Mouse (Mus musculus) CH12.LX (cell line): ENCODE measurements around the gene Abhd16a. TPM values are rescaled to one million over a fixed set of nuclear protein-coding genes. Genes with fewer than 3 reads are reported as not detected.

Source experiments
- DNase-seq: peaks from one replicate; pipeline ENCODE4 v3.0.0-alpha.2; 2013; ENCODE audit errors: extremely low read depth
- H3K27ac ChIP-seq: 2 replicates; pipeline ENCODE4 v1.5.1; 2012; ENCODE audit warnings: low read depth, mild to moderate bottlenecking, control low read depth, moderate library complexity; ENCODE audit not compliant: insufficient read depth
- H3K27me3 ChIP-seq: replicated peaks from 2 replicates; pipeline ENCODE3; 2012; ENCODE audit warnings: inconsistent platforms
- H3K36me3 ChIP-seq, 2 experiments: replicated peaks in 1 of 2; 2 replicates each; pipeline versions ENCODE3 to v1.6.1; 2012; ENCODE audit warnings: inconsistent platforms in 1 of 2, low read length in 1 of 2, mild to moderate bottlenecking in 1 of 2, mixed read lengths in 1 of 2, moderate library complexity in 1 of 2; ENCODE audit not compliant: control insufficient read depth in 1 of 2, insufficient read depth in 1 of 2
- H3K4me1 ChIP-seq, 2 experiments: 2 replicates each; pipeline ENCODE4 v1.6.1; 2012; ENCODE audit warnings: inconsistent platforms in 1 of 2, moderate library complexity in 1 of 2; ENCODE audit not compliant: insufficient read depth in 2 of 2, control insufficient read depth in 1 of 2
- H3K4me2 ChIP-seq: 2 replicates; pipeline ENCODE4 v1.6.1; 2012; ENCODE audit warnings: low read depth, mild to moderate bottlenecking, control low read depth; ENCODE audit not compliant: poor library complexity, insufficient read depth, severe bottlenecking
- H3K4me3 ChIP-seq, 3 experiments: fragments of 150-350 bp in 1 of 3; sonication (generic) in 1 of 3; replicated peaks in 1 of 3; 2 replicates each; pipeline versions ENCODE3 to v1.5.1; 2011 to 2012; ENCODE audit warnings: low read depth in 2 of 3, low read length in 2 of 3, mild to moderate bottlenecking in 2 of 3, moderate library complexity in 2 of 3, control low read depth in 1 of 3, improper control_type of control experiment in 1 of 3, inconsistent platforms in 1 of 3, mixed read lengths in 1 of 3; ENCODE audit not compliant: poor library complexity in 1 of 3
- H3K79me2 ChIP-seq: replicated peaks from 2 replicates; pipeline ENCODE4 v1.6.1; 2012; ENCODE audit warnings: mild to moderate bottlenecking, moderate library complexity; ENCODE audit not compliant: control insufficient read depth, poor library complexity, insufficient read depth, severe bottlenecking; ENCODE audit errors: extremely low read depth
- H3K9ac ChIP-seq: 2 replicates; pipeline ENCODE4 v1.6.1; 2012; ENCODE audit warnings: low read depth, mild to moderate bottlenecking, control low read depth, moderate library complexity; ENCODE audit not compliant: insufficient read depth
- H3K9me3 ChIP-seq: replicated peaks from 2 replicates; pipeline ENCODE3; 2012; ENCODE audit warnings: low read length, inconsistent platforms, mixed read lengths
- BHLHE40 ChIP-seq: IDR thresholded peaks from 2 replicates; pipeline ENCODE4 v1.6.1; 2011; ENCODE audit warnings: mild to moderate bottlenecking, low read depth, low read length, improper control_type of control experiment
- CTCF ChIP-seq, 2 experiments: IDR thresholded peaks in 1 of 2; conservative IDR thresholded peaks in 1 of 2; 2 replicates each; pipeline ENCODE4 v1.5.1; 2011 to 2012; ENCODE audit warnings: low read depth in 2 of 2, low read length in 2 of 2, improper control_type of control experiment in 1 of 2, inconsistent platforms in 1 of 2, mild to moderate bottlenecking in 1 of 2, moderate library complexity in 1 of 2
- ELF1 ChIP-seq: IDR thresholded peaks from 2 replicates; pipeline ENCODE4 v1.6.1; 2014; ENCODE audit warnings: low read depth, mild to moderate bottlenecking, inconsistent platforms, low read length, improper control_type of control experiment
- GABPA ChIP-seq: IDR thresholded peaks from 2 replicates; pipeline ENCODE4 v1.6.1; 2012; ENCODE audit warnings: low read depth, low read length, improper control_type of control experiment, inconsistent platforms; ENCODE audit not compliant: insufficient replicate concordance
- HCFC1 ChIP-seq: IDR thresholded peaks from 2 replicates; pipeline ENCODE4 v1.6.1; 2012; ENCODE audit warnings: low read depth, mild to moderate bottlenecking, inconsistent platforms, low read length, improper control_type of control experiment
- MYC ChIP-seq: IDR thresholded peaks from 2 replicates; pipeline ENCODE4 v1.6.1; 2011; ENCODE audit warnings: low read depth, mild to moderate bottlenecking, improper control_type of control experiment, low read length
- POLR2AphosphoS2 ChIP-seq: IDR thresholded peaks from 2 replicates; pipeline ENCODE4 v1.6.1; 2011; ENCODE audit warnings: low read depth, low read length, improper control_type of control experiment
- ZC3H11A ChIP-seq: IDR thresholded peaks from 2 replicates; pipeline ENCODE4 v1.6.1; 2012; ENCODE audit warnings: low read depth, mild to moderate bottlenecking, inconsistent platforms, low read length, improper control_type of control experiment
- ZKSCAN1 ChIP-seq: IDR thresholded peaks from 2 replicates; pipeline ENCODE4 v1.6.1; 2012; ENCODE audit warnings: low read depth, inconsistent platforms, low read length, improper control_type of control experiment, borderline replicate concordance
- ZNF384 ChIP-seq: IDR thresholded peaks from 2 replicates; pipeline ENCODE4 v1.6.1; 2012; ENCODE audit warnings: low read depth, low read length, improper control_type of control experiment, inconsistent platforms
- dilution Hi-C: fragments of 300-500 bp; cut with MboI; formaldehyde crosslinking; loops from 2 replicates; pipeline ENCODE4 v1.14.3; 2020; ENCODE audit warnings: low sequenced_read_pairs; ENCODE audit not compliant: extremely low pct_unique_long_range_greater_than_20kb, extremely low pct_ligation_motif_present
- in situ Hi-C: fragments of 300-500 bp; cut with MboI; formaldehyde crosslinking; loops from 3 replicates; pipeline ENCODE4 v1.14.3; 2019; ENCODE audit warnings: low sequenced_read_pairs, low pct_ligation_motif_present, low pct_unique_long_range_greater_than_20kb, mixed read lengths
- polyA plus RNA-seq: library from polyadenylated mRNA; unstranded; fragments of >175 nt; gene quantifications from 2 replicates; pipeline ENCODE4 v1.2.1, GENCODE M21; 2012; ENCODE audit warnings: low read depth; ENCODE audit not compliant: insufficient read length
- total RNA-seq, 2 experiments: library from RNA; depleted of rRNA; stranded (reverse); fragments of 300-350 nt in 1 of 2; fragments of >200 nt in 1 of 2; gene quantifications; 2 replicates each; pipeline ENCODE4 v1.2.3; 2012 to 2014

Abhd16a gene
- total and polyA plus RNA-seq, 3 experiments = 11.6 to 16.6 (median 15.3) TPM

DNA sequence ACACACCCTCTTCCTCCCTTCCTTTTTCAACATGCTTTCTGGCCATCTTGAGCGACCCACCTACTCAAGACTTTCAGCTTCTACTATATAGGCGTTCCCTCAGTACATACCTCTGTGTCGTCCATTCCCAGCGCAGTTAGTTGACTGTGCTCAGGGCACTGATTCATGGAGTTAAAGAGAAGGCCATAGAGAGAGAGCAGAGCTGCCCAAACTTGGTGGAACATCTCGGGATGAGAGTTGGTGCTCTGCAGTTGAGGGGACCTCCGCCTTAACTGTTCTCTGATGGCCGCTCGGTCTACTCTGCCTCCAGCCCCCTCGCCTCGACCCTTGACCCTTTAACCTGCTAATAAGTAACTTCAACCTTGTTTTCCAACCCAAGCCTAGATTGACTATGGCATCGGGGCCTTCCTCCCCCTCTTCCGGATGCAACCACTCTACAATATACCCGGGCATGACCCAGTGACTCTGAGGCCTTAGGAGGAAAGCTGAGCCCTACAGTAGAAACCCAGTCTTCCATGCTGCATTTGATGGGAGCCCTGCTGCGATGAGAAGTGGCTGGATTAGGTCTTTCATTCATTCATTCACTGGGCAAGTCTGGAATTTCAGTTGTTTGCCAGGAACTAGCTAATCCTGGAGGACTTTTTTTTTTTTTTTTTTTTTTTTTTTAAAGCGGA lies 42.6 kb downstream of the Abhd16a start, which contains the start of gene Apom:
Gene Apom (minus strand): TSS at position 551 of the 674 bp plus-strand sequence.
- Histone ChIP-seq H3K4me1 (peaks cover 5 to 22% of the 10 kb centered on the region in 2 experiments), H3K27ac (no peak within 1 kb of the TSS), H3K4me2 (no peak within 1 kb of the TSS), H3K79me2 (peaks cover 28% of the 10 kb centered on the region), H3K4me3 (no peak within 1 kb of the TSS), H3K9me3 (no peaks in the 10 kb centered on the region), H3K27me3 (no peaks in the 10 kb centered on the region), H3K36me3 (peaks cover 13 to 38% of the 10 kb centered on the region in 2 experiments), H3K9ac (no peak within 1 kb of the TSS)
- in situ Hi-C loops = no loop called here
- no peak for DNase-seq
- dilution Hi-C loops = no loop called here
- no peak for TF ChIP-seq CTCF (conservative IDR thresholded peaks at IDR 0.05 in 1 of 2, IDR thresholded peaks at IDR 0.05 in 1 of 2; ENCODE audit: low read depth in 2 of 2, low read length in 2 of 2)
- 0 out of 2 replicates have a peak, but pooled peaks have one; percentile 13 for TF ChIP-seq ZNF384

DNA sequence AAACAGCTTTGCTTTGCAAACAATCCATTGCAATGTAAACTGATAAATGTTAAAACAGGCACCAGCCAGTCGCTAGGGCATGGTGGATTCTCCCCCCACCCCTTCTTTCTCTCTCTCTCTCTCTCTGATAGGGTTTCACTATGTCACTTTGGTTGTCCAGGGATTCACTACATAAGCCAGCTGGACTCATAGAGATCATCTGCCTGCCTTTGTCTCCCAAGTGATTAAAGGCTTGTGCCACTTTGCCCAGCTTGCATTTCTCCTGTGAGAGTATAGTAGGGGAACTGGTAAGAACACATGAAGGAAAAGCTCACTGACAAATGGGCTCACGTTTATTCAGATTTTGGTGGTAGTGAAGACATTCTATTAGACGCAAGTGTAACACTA lies 43.1 kb downstream of the Abhd16a start:
- H3K4me1 ChIP-seq = peaks cover 5 to 23% of the 10 kb centered on the region in 2 experiments

GRCm38 (mm10) chr17:35133517-35133916 lies 44.5 kb downstream of the Abhd16a start:
- no peak for TF ChIP-seq HCFC1
- Histone ChIP-seq H3K27ac (no peak overlapping the region), H3K79me2 (peaks cover 32% of the 10 kb centered on the region), H3K27me3 (no peaks in the 10 kb centered on the region), H3K9me3 (no peaks in the 10 kb centered on the region), H3K36me3 (peaks cover 11 to 41% of the 10 kb centered on the region in 2 experiments), H3K4me3 (no peak overlapping the region), H3K4me1 (peaks cover 0 to 19% of the 10 kb centered on the region in 2 experiments; a peak in 2 of 4 replicates), H3K9ac (no peak overlapping the region), H3K4me2 (no peak overlapping the region)
- dilution Hi-C loops (no loop called here), in situ Hi-C loops (no loop called here)
- no peak for DNase-seq

More for the DNA sequence above, 43.1 kb downstream of the Abhd16a start:
- peaks cover 29% of the 10 kb centered on the region for H3K79me2 ChIP-seq
- no peak overlapping the region for H3K4me3 ChIP-seq
- TF ChIP-seq GABPA (no peak), ELF1 (no peak), MYC (no peak), ZKSCAN1 (no peak), POLR2AphosphoS2 (no peak), ZC3H11A (no peak), BHLHE40 (no peak)
- dilution Hi-C loops (no loop called here), in situ Hi-C loops (no loop called here)
- no peak overlapping the region for H3K27ac ChIP-seq
- H3K27me3 ChIP-seq = no peaks in the 10 kb centered on the region
- H3K9me3 ChIP-seq = no peaks in the 10 kb centered on the region
- no peak overlapping the region for H3K4me2 ChIP-seq
- peaks cover 13 to 38% of the 10 kb centered on the region in 2 experiments for H3K36me3 ChIP-seq
- H3K9ac ChIP-seq = no peak overlapping the region
- DNase-seq = no peak
